Mouse (Mus musculus): ENCODE measurements around the gene Psmd1. TPM values are rescaled to one million over a fixed set of nuclear protein-coding genes. Genes with fewer than 3 reads are reported as not detected.
A peak's percentile ranks its signal among the peaks of the same experiment; 100 is the strongest.

Gene Psmd1
- polyA plus RNA-seq, 1 experiment from 2014 or later: 128 TPM

- peak; percentile 93 for DNase-seq (ENCODE audit: low spot score)
These were observed 5.1 kb upstream of the Psmd1 start for GRCm38 (mm10) chr1:86058856-86059769.

GRCm38 (mm10) chr1:86062523-86062922, 1.7 kb upstream of the Psmd1 start:
- no peak for DNase-seq (ENCODE audit: low spot score)

GRCm38 (mm10) chr1:86076565-86076964, 12.4 kb downstream of the Psmd1 start:
- DNase-seq (ENCODE audit: low spot score): no peak

- DNase-seq (ENCODE audit: low spot score): no peak
These were observed 30.2 kb downstream of the Psmd1 start for GRCm38 (mm10) chr1:86094413-86094812.

GRCm38 (mm10) chr1:86105054-86105453, 40.9 kb downstream of the Psmd1 start:
- no peak for DNase-seq (ENCODE audit: low spot score)

- peak; percentile 5 for DNase-seq (ENCODE audit: low spot score)
These were observed 47.6 kb downstream of the Psmd1 start, which contains the start of gene Htr2b for GRCm38 (mm10) chr1:86111779-86112178. Htr2b (minus strand) TSS chr1:86111970.

GRCm38 (mm10) chr1:86114141-86114540, 50.0 kb downstream of the Psmd1 start:
- no peak for DNase-seq (ENCODE audit: low spot score)

GRCm38 (mm10) chr1:86119549-86119948, 55.4 kb downstream of the Psmd1 start:
- DNase-seq (ENCODE audit: low spot score): no peak

- no peak for DNase-seq (ENCODE audit: low spot score)
These were observed 61.8 kb downstream of the Psmd1 start for GRCm38 (mm10) chr1:86126036-86126435.

GRCm38 (mm10) chr1:86133337-86133736, 69.2 kb downstream of the Psmd1 start, which contains the start of gene Gm21972:
Gm21972 (plus strand) TSS chr1:86133637.
- no peak for DNase-seq (ENCODE audit: low spot score)

GRCm38 (mm10) chr1:86135315-86135714, 71.1 kb downstream of the Psmd1 start:
- no peak for DNase-seq (ENCODE audit: low spot score)

- DNase-seq (ENCODE audit: low spot score): no peak
These were observed 76.9 kb downstream of the Psmd1 start for GRCm38 (mm10) chr1:86141081-86141480.

- DNase-seq (ENCODE audit: low spot score): no peak
These were observed 79.0 kb downstream of the Psmd1 start for GRCm38 (mm10) chr1:86143165-86143564.

- DNase-seq (ENCODE audit: low spot score): no peak
These were observed 80.1 kb downstream of the Psmd1 start for GRCm38 (mm10) chr1:86144001-86144944.

- DNase-seq (ENCODE audit: low spot score): no peak
These were observed 82.1 kb downstream of the Psmd1 start for GRCm38 (mm10) chr1:86146293-86146692.

GRCm38 (mm10) chr1:86147557-86147956, 83.4 kb downstream of the Psmd1 start:
- no peak for DNase-seq (ENCODE audit: low spot score)

GRCm38 (mm10) chr1:86148161-86148560, 84.0 kb downstream of the Psmd1 start:
- no peak for DNase-seq (ENCODE audit: low spot score)

GRCm38 (mm10) chr1:86150929-86151328, 86.7 kb downstream of the Psmd1 start:
- DNase-seq (ENCODE audit: low spot score): no peak

GRCm38 (mm10) chr1:86151376-86151775, 87.2 kb downstream of the Psmd1 start:
- DNase-seq (ENCODE audit: low spot score): no peak

GRCm38 (mm10) chr1:86152618-86153017, 88.4 kb downstream of the Psmd1 start:
- no peak for DNase-seq (ENCODE audit: low spot score)

- DNase-seq (ENCODE audit: low spot score): peak; percentile 96
These were observed 90.1 kb downstream of the Psmd1 start, which contains the start of gene Armc9 for GRCm38 (mm10) chr1:86154133-86154823. Armc9 (plus strand) TSS chr1:86154780.
